Mouse (Mus musculus): Measurements from ENCODE around the gene Slc29a1. TPM values are rescaled to one million over a fixed set of nuclear protein-coding genes. Genes with fewer than 3 reads are reported as not detected.

Gene Slc29a1
- polyA plus RNA-seq (2015; fragmentation: Nextera tagmentation; extraction: Ambion mirVana), result 154 and 162 TPM in 2 replicates

- no peaks in the 10 kb centered on the region for H3K9me3 ChIP-seq (replicated peaks; ENCODE audit: control insufficient read depth, low read length)
- peak within 1 kb of the TSS; percentile 61 for H3K9ac ChIP-seq (ENCODE audit: low read depth, low read length)
- peak within 1 kb of the TSS; percentile 55 for H3K4me3 ChIP-seq (ENCODE audit: low read depth, low read length)
- no peaks in the 10 kb centered on the region; the same call in 1 of the 2 replicates for H3K27me3 ChIP-seq (ENCODE audit: control insufficient read depth, insufficient read depth, low read depth, low read length)
- WGBS (ENCODE audit: insufficient replicate concordance), result 21% methylated on average over 32 of the region's 32 CpGs
- no peaks in the 10 kb centered on the region for H3K36me3 ChIP-seq (ENCODE audit: control insufficient read depth, insufficient read depth)
- H3K4me2 ChIP-seq (ENCODE audit: low read depth, low read length), result peak within 1 kb of the TSS; percentile 77
- H3K4me1 ChIP-seq (ENCODE audit: control insufficient read depth, low read depth, low read length), result peaks cover 62% of the 10 kb centered on the region
- H3K27ac ChIP-seq (ENCODE audit: low read length), result peak within 1 kb of the TSS; percentile 61
- peak; percentile 41 for ATAC-seq (ENCODE audit: low read depth)
These were observed at the start of gene Slc29a1 for GRCm38 (mm10) chr17:45599446-45600242. TSS of gene Slc29a1 (minus strand) at chr17:45599606.

GRCm38 (mm10) chr17:45644185-45644584 is 44.8 kb upstream of the Slc29a1 start:
- 80% methylated on average over 4 of the region's 4 CpGs for WGBS (ENCODE audit: insufficient replicate concordance)
- no peaks in the 10 kb centered on the region for H3K9me3 ChIP-seq (replicated peaks; ENCODE audit: control insufficient read depth, low read length)
- no peak overlapping the region for H3K4me3 ChIP-seq (ENCODE audit: low read depth, low read length)
- no peaks in the 10 kb centered on the region for H3K36me3 ChIP-seq (ENCODE audit: control insufficient read depth, insufficient read depth)
- H3K4me2 ChIP-seq (ENCODE audit: low read depth, low read length), result no peak overlapping the region
- ATAC-seq (ENCODE audit: low read depth), result no peak
- H3K27me3 ChIP-seq (ENCODE audit: control insufficient read depth, insufficient read depth, low read depth, low read length), result no peaks in the 10 kb centered on the region
- H3K9ac ChIP-seq (ENCODE audit: low read depth, low read length), result no peak overlapping the region
- no peak overlapping the region for H3K27ac ChIP-seq (ENCODE audit: low read length)
- H3K4me1 ChIP-seq (ENCODE audit: control insufficient read depth, low read depth, low read length), result no peaks in the 10 kb centered on the region

- Histone ChIP-seq H3K9ac (ENCODE audit: low read depth, low read length) (no peak overlapping the region), H3K36me3 (ENCODE audit: control insufficient read depth, insufficient read depth) (no peaks in the 10 kb centered on the region), H3K4me3 (ENCODE audit: low read depth, low read length) (no peak overlapping the region), H3K4me1 (ENCODE audit: control insufficient read depth, low read depth, low read length) (no peaks in the 10 kb centered on the region), H3K9me3 (replicated peaks; ENCODE audit: control insufficient read depth, low read length) (no peaks in the 10 kb centered on the region), H3K27me3 (ENCODE audit: control insufficient read depth, insufficient read depth, low read depth, low read length) (no peaks in the 10 kb centered on the region), H3K4me2 (ENCODE audit: low read depth, low read length) (no peak overlapping the region), H3K27ac (ENCODE audit: low read length) (no peak overlapping the region)
- no peak for ATAC-seq (ENCODE audit: low read depth)
- WGBS (ENCODE audit: insufficient replicate concordance), result 18% methylated on average over 12 of the region's 12 CpGs
These were observed 43.3 kb upstream of the Slc29a1 start for GRCm38 (mm10) chr17:45642701-45643100.

- Histone ChIP-seq H3K4me1 (ENCODE audit: control insufficient read depth, low read depth, low read length) (no peaks in the 10 kb centered on the region), H3K9me3 (replicated peaks; ENCODE audit: control insufficient read depth, low read length) (no peaks in the 10 kb centered on the region), H3K4me2 (ENCODE audit: low read depth, low read length) (no peak overlapping the region), H3K36me3 (ENCODE audit: control insufficient read depth, insufficient read depth) (no peaks in the 10 kb centered on the region), H3K27me3 (ENCODE audit: control insufficient read depth, insufficient read depth, low read depth, low read length) (no peaks in the 10 kb centered on the region), H3K9ac (ENCODE audit: low read depth, low read length) (no peak overlapping the region), H3K4me3 (ENCODE audit: low read depth, low read length) (no peak overlapping the region), H3K27ac (ENCODE audit: low read length) (no peak overlapping the region)
- no peak for ATAC-seq (ENCODE audit: low read depth)
- WGBS (ENCODE audit: insufficient replicate concordance), result 74% methylated on average over 8 of the region's 8 CpGs
These were observed 42.6 kb upstream of the Slc29a1 start for GRCm38 (mm10) chr17:45641981-45642380.

- Histone ChIP-seq H3K4me2 (ENCODE audit: low read depth, low read length) (no peak overlapping the region), H3K9ac (ENCODE audit: low read depth, low read length) (no peak overlapping the region), H3K27ac (ENCODE audit: low read length) (no peak overlapping the region), H3K27me3 (ENCODE audit: control insufficient read depth, insufficient read depth, low read depth, low read length) (no peaks in the 10 kb centered on the region), H3K9me3 (replicated peaks; ENCODE audit: control insufficient read depth, low read length) (no peaks in the 10 kb centered on the region), H3K4me3 (ENCODE audit: low read depth, low read length) (no peak overlapping the region), H3K36me3 (ENCODE audit: control insufficient read depth, insufficient read depth) (no peaks in the 10 kb centered on the region), H3K4me1 (ENCODE audit: control insufficient read depth, low read depth, low read length) (no peaks in the 10 kb centered on the region)
- 52% methylated on average over 16 of the region's 16 CpGs for WGBS (ENCODE audit: insufficient replicate concordance)
- no peak for ATAC-seq (ENCODE audit: low read depth)
These were observed 39.3 kb upstream of the Slc29a1 start for GRCm38 (mm10) chr17:45638596-45639295.

GRCm38 (mm10) chr17:45634033-45634432 is 34.6 kb upstream of the Slc29a1 start:
- H3K4me1 ChIP-seq (ENCODE audit: control insufficient read depth, low read depth, low read length), result peaks cover 9% of the 10 kb centered on the region
- H3K36me3 ChIP-seq (ENCODE audit: control insufficient read depth, insufficient read depth), result no peaks in the 10 kb centered on the region
- no peaks in the 10 kb centered on the region for H3K9me3 ChIP-seq (replicated peaks; ENCODE audit: control insufficient read depth, low read length)
- no peak for ATAC-seq (ENCODE audit: low read depth)
- no peak overlapping the region for H3K4me3 ChIP-seq (ENCODE audit: low read depth, low read length)
- H3K9ac ChIP-seq (ENCODE audit: low read depth, low read length), result no peak overlapping the region
- H3K4me2 ChIP-seq (ENCODE audit: low read depth, low read length), result no peak overlapping the region
- 48% methylated on average over 5 of the region's 5 CpGs for WGBS (ENCODE audit: insufficient replicate concordance)
- H3K27ac ChIP-seq (ENCODE audit: low read length), result no peak overlapping the region
- H3K27me3 ChIP-seq (ENCODE audit: control insufficient read depth, insufficient read depth, low read depth, low read length), result no peaks in the 10 kb centered on the region; the same call in 1 of the 2 replicates

GRCm38 (mm10) chr17:45631940-45632339 is 32.5 kb upstream of the Slc29a1 start:
- Histone ChIP-seq H3K27me3 (ENCODE audit: control insufficient read depth, insufficient read depth, low read depth, low read length) (no peaks in the 10 kb centered on the region; the same call in 1 of the 2 replicates), H3K4me3 (ENCODE audit: low read depth, low read length) (no peak overlapping the region), H3K9me3 (replicated peaks; ENCODE audit: control insufficient read depth, low read length) (no peaks in the 10 kb centered on the region), H3K4me1 (ENCODE audit: control insufficient read depth, low read depth, low read length) (peaks cover 11% of the 10 kb centered on the region), H3K36me3 (ENCODE audit: control insufficient read depth, insufficient read depth) (no peaks in the 10 kb centered on the region), H3K9ac (ENCODE audit: low read depth, low read length) (no peak overlapping the region), H3K4me2 (ENCODE audit: low read depth, low read length) (no peak overlapping the region), H3K27ac (ENCODE audit: low read length) (no peak overlapping the region)
- 59% methylated on average over 6 of the region's 6 CpGs for WGBS (ENCODE audit: insufficient replicate concordance)
- ATAC-seq (ENCODE audit: low read depth), result no peak

GRCm38 (mm10) chr17:45630992-45631391 is 31.6 kb upstream of the Slc29a1 start:
- H3K9ac ChIP-seq (ENCODE audit: low read depth, low read length), result no peak overlapping the region
- H3K4me3 ChIP-seq (ENCODE audit: low read depth, low read length), result no peak overlapping the region
- no peaks in the 10 kb centered on the region; the same call in 1 of the 2 replicates for H3K27me3 ChIP-seq (ENCODE audit: control insufficient read depth, insufficient read depth, low read depth, low read length)
- no peak for ATAC-seq (ENCODE audit: low read depth)
- 54% methylated on average over 3 of the region's 3 CpGs for WGBS (ENCODE audit: insufficient replicate concordance)
- peaks cover 17% of the 10 kb centered on the region for H3K4me1 ChIP-seq (ENCODE audit: control insufficient read depth, low read depth, low read length)
- H3K4me2 ChIP-seq (ENCODE audit: low read depth, low read length), result no peak overlapping the region
- no peaks in the 10 kb centered on the region for H3K9me3 ChIP-seq (replicated peaks; ENCODE audit: control insufficient read depth, low read length)
- H3K36me3 ChIP-seq (ENCODE audit: control insufficient read depth, insufficient read depth), result no peaks in the 10 kb centered on the region
- H3K27ac ChIP-seq (ENCODE audit: low read length), result no peak overlapping the region
